Mouse (Mus musculus): Measurements from ENCODE around the gene Slc2a3. TPM values are rescaled to one million over a fixed set of nuclear protein-coding genes. Genes with fewer than 3 reads are reported as not detected.

Slc2a3 gene
- polyA plus RNA-seq, 1 experiment from 2014 or later: 9.6 TPM

GRCm38 (mm10) chr6:122766145-122766968 is 35.1 kb downstream of the Slc2a3 start:
- WGBS: 15% methylated on average over 5 of the region's 5 CpGs
- ATAC-seq (ENCODE audit: low FRiP score, low TSS enrichment): no peak
- Histone ChIP-seq H3K27ac (ENCODE audit: low read length) (no peak overlapping the region), H3K4me3 (ENCODE audit: low read length) (no peak overlapping the region), H3K27me3 (ENCODE audit: insufficient read depth, low read length) (peaks cover 24% of the 10 kb centered on the region), H3K9ac (replicated peaks; ENCODE audit: low read length) (no peak overlapping the region), H3K36me3 (ENCODE audit: insufficient read depth, low read length) (no peaks in the 10 kb centered on the region), H3K4me2 (replicated peaks; ENCODE audit: low read depth, low read length) (no peak overlapping the region), H3K4me1 (ENCODE audit: insufficient read depth, low read length) (peaks cover 17% of the 10 kb centered on the region), H3K9me3 (ENCODE audit: low read length) (no peaks in the 10 kb centered on the region)

GRCm38 (mm10) chr6:122765298-122765956 is 36.0 kb downstream of the Slc2a3 start:
- Histone ChIP-seq H3K4me3 (ENCODE audit: low read length) (peak overlapping the region; percentile 47), H3K4me2 (replicated peaks; ENCODE audit: low read depth, low read length) (peak overlapping the region; percentile 89), H3K9me3 (ENCODE audit: low read length) (no peaks in the 10 kb centered on the region), H3K27ac (ENCODE audit: low read length) (no peak overlapping the region), H3K36me3 (ENCODE audit: insufficient read depth, low read length) (no peaks in the 10 kb centered on the region), H3K4me1 (ENCODE audit: insufficient read depth, low read length) (peaks cover 17% of the 10 kb centered on the region), H3K9ac (replicated peaks; ENCODE audit: low read length) (no peak overlapping the region), H3K27me3 (ENCODE audit: insufficient read depth, low read length) (peaks cover 24% of the 10 kb centered on the region)
- ATAC-seq (ENCODE audit: low FRiP score, low TSS enrichment): no peak
- 6% methylated on average over 9 of the region's 9 CpGs for WGBS

DNA sequence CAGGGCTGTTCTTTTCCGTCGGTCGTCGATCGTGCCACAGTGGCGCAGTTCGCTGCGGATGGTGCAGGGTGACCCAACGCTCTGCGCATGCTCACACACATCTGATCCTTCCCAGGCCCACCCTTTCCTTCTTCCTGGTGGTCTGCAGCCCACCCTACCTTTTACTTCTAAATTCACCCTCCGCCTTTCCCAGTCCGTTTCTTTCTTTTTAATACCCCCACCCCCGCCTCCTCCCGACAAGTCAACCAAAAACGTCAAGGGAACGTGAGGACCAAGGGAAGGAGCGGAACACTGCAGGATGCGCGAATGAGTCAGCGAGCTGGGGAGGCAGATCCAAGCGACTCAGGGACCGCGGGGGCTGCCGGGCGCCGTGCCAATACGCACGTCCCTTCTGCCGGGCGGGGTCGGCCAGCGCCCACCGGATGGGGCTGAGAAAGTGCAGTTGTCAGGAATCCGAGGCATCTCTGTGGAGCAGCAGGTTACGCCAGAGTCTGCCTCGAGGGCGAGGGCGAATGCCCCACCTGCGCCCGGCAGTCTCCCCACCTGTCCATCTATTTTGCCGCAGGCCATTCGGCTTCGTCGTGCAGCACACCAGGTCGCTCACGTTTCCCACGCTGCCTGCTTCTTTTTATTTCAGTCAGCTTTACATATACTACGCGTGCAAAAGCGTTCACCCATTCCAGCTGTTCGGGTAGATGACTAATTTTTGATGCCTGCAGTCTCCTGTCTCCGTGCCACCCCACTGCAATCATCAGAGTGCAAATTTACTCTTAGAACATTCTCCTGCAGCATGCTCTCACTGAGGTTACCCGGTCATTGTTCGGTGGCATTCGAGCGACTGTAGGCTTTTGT is 36.8 kb downstream of the Slc2a3 start:
- ATAC-seq (ENCODE audit: low FRiP score, low TSS enrichment): peak; percentile 67
- Histone ChIP-seq H3K9me3 (ENCODE audit: low read length) (no peaks in the 10 kb centered on the region), H3K27me3 (ENCODE audit: insufficient read depth, low read length) (peaks cover 24% of the 10 kb centered on the region), H3K9ac (replicated peaks; ENCODE audit: low read length) (peak overlapping the region; percentile 45), H3K4me3 (ENCODE audit: low read length) (peak overlapping the region; percentile 47), H3K4me2 (replicated peaks; ENCODE audit: low read depth, low read length) (peak overlapping the region; percentile 89), H3K27ac (ENCODE audit: low read length) (no peak overlapping the region), H3K4me1 (ENCODE audit: insufficient read depth, low read length) (peaks cover 17% of the 10 kb centered on the region), H3K36me3 (ENCODE audit: insufficient read depth, low read length) (no peaks in the 10 kb centered on the region)
- under 1% methylated on average over 56 of the region's 56 CpGs for WGBS

DNA sequence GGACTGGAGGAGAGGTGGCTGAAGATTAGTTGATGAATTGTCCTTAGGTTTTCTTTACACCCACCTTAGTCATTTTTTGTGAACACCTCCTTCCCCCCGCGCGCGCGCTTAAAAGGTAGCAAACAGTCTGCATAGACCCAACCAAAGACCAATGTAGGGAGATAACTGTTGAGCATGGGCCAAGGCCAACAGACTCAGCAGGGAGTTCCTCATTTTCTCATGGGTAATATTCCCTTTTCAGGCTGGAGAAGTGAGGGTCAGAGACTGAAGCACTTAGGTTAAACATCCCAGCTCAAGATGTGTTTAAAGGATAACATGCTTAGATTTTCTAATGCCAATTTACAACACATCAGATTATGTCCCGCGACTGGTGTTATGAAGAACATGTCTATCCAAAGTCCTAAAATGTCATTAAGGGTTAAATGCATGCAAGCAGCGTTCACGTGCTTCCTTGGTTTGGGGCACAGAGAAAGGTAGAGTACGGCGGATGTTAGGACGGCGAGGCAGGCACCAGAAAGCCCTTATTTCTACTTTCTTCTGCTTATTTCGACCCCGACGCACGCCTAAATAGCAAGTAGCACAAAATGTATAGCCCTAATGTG is 37.5 kb downstream of the Slc2a3 start:
- H3K4me1 ChIP-seq (ENCODE audit: insufficient read depth, low read length): peaks cover 17% of the 10 kb centered on the region
- peak overlapping the region; percentile 47 for H3K4me3 ChIP-seq (ENCODE audit: low read length)
- no peaks in the 10 kb centered on the region for H3K9me3 ChIP-seq (ENCODE audit: low read length)
- H3K27me3 ChIP-seq (ENCODE audit: insufficient read depth, low read length): peaks cover 24% of the 10 kb centered on the region
- 30% methylated on average over 17 of the region's 17 CpGs for WGBS
- no peak for ATAC-seq (ENCODE audit: low FRiP score, low TSS enrichment)
- no peak overlapping the region for H3K27ac ChIP-seq (ENCODE audit: low read length)
- H3K4me2 ChIP-seq (replicated peaks; ENCODE audit: low read depth, low read length): peak overlapping the region; percentile 89
- H3K36me3 ChIP-seq (ENCODE audit: insufficient read depth, low read length): no peaks in the 10 kb centered on the region
- peak overlapping the region; percentile 45 for H3K9ac ChIP-seq (replicated peaks; ENCODE audit: low read length)

DNA sequence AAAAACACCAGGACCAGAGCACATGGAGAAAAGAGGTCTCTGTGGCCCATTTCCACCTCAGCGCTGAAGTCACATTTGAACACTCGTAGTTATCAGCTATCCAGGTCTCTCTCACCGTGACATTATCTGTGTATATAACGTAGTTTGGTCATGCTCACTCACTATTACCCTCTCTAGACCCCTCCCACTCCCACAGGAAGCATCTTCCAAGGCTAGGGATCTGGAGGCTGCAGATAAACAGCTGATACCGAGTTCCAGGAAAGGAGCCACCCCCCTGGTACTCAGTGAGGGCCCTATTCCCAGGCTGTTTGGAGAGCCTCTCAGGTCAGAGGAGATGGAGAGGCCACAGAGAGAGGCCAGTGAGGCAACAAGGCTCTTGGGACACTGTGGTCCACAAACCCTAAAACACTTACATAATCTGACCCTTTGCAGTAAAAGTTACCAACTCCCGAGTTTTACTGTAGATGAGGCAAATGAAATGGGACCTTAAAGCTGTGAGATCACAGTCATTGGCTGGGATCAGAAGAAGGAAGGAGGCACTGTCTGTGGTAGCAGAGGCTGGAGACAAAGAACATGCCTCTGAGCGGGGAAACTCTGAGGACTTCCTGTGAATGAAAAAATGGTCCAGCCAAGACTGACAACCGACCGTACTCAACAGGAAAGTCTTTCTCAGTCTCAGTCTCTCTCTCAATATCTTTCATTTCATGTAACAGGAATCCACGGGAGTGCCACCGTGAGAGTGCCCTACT is 38.3 kb downstream of the Slc2a3 start:
- no peak overlapping the region for H3K4me3 ChIP-seq (ENCODE audit: low read length)
- H3K36me3 ChIP-seq (ENCODE audit: insufficient read depth, low read length): no peaks in the 10 kb centered on the region
- no peak overlapping the region for H3K4me2 ChIP-seq (replicated peaks; ENCODE audit: low read depth, low read length)
- peaks cover 17% of the 10 kb centered on the region for H3K4me1 ChIP-seq (ENCODE audit: insufficient read depth, low read length)
- no peak for ATAC-seq (ENCODE audit: low FRiP score, low TSS enrichment)
- no peak overlapping the region for H3K27ac ChIP-seq (ENCODE audit: low read length)
- 69% methylated on average over 11 of the region's 11 CpGs for WGBS
- H3K9ac ChIP-seq (replicated peaks; ENCODE audit: low read length): no peak overlapping the region
- peaks cover 24% of the 10 kb centered on the region for H3K27me3 ChIP-seq (ENCODE audit: insufficient read depth, low read length)
- no peaks in the 10 kb centered on the region for H3K9me3 ChIP-seq (ENCODE audit: low read length)

GRCm38 (mm10) chr6:122762480-122762879 is 39.0 kb downstream of the Slc2a3 start:
- H3K4me3 ChIP-seq (ENCODE audit: low read length): no peak overlapping the region
- H3K4me1 ChIP-seq (ENCODE audit: insufficient read depth, low read length): peaks cover 17% of the 10 kb centered on the region
- no peak overlapping the region for H3K27ac ChIP-seq (ENCODE audit: low read length)
- no peak for ATAC-seq (ENCODE audit: low FRiP score, low TSS enrichment)
- H3K9me3 ChIP-seq (ENCODE audit: low read length): no peaks in the 10 kb centered on the region
- no peak overlapping the region for H3K9ac ChIP-seq (replicated peaks; ENCODE audit: low read length)
- H3K27me3 ChIP-seq (ENCODE audit: insufficient read depth, low read length): peaks cover 24% of the 10 kb centered on the region
- no peaks in the 10 kb centered on the region for H3K36me3 ChIP-seq (ENCODE audit: insufficient read depth, low read length)
- no peak overlapping the region for H3K4me2 ChIP-seq (replicated peaks; ENCODE audit: low read depth, low read length)
- 70% methylated on average over 3 of the region's 3 CpGs for WGBS

- Histone ChIP-seq H3K4me2 (replicated peaks; ENCODE audit: low read depth, low read length) (no peak overlapping the region), H3K9me3 (ENCODE audit: low read length) (no peaks in the 10 kb centered on the region), H3K27ac (ENCODE audit: low read length) (no peak overlapping the region), H3K9ac (replicated peaks; ENCODE audit: low read length) (no peak overlapping the region), H3K27me3 (ENCODE audit: insufficient read depth, low read length) (peaks cover 24% of the 10 kb centered on the region), H3K4me1 (ENCODE audit: insufficient read depth, low read length) (peaks cover 17% of the 10 kb centered on the region), H3K4me3 (ENCODE audit: low read length) (no peak overlapping the region), H3K36me3 (ENCODE audit: insufficient read depth, low read length) (no peaks in the 10 kb centered on the region)
- ATAC-seq (ENCODE audit: low FRiP score, low TSS enrichment): no peak
Measured at GRCm38 (mm10) chr6:122761901-122762300, 39.5 kb downstream of the Slc2a3 start.

DNA sequence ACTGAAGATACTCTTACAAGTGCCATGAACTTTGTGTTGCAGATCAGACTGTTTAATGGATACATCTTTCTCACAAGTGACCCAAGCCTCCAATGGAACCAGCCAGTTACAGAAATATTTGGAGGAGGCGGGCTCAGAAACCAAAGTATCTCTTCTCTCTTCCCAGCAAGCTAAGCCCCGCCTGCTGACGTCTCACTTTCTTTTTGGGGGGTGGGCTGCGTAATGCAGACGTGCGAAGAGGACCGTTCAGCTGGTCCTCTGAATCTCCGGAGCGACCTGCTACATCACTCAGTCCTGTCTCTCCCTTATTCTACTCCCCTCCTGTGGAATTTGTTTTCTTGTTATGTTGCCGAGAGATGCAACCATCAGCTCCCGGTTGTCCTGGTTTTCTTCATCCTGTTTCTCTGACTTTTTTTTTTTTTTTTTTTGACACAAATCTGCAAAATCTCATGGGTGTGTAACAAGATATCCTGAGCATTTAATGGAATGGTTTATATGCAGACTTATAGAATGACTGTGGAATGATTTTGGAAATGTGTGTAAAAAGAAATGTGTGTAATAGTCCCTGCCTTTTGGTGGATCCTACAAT is 40.3 kb downstream of the Slc2a3 start:
- peaks cover 24% of the 10 kb centered on the region for H3K27me3 ChIP-seq (ENCODE audit: insufficient read depth, low read length)
- peak overlapping the region; percentile 45 for H3K4me3 ChIP-seq (ENCODE audit: low read length)
- no peak overlapping the region for H3K27ac ChIP-seq (ENCODE audit: low read length)
- ATAC-seq (ENCODE audit: low FRiP score, low TSS enrichment): peak; percentile 32; the same call in 1 of the 2 replicates
- H3K9ac ChIP-seq (replicated peaks; ENCODE audit: low read length): 0 out of 2 replicates have a peak overlapping the region, but pooled peaks have one; percentile 31
- peaks cover 16% of the 10 kb centered on the region for H3K4me1 ChIP-seq (ENCODE audit: insufficient read depth, low read length)
- peak overlapping the region; percentile 47 for H3K4me2 ChIP-seq (replicated peaks; ENCODE audit: low read depth, low read length)
- no peaks in the 10 kb centered on the region for H3K36me3 ChIP-seq (ENCODE audit: insufficient read depth, low read length)
- 2% methylated on average over 11 of the region's 11 CpGs for WGBS
- no peaks in the 10 kb centered on the region for H3K9me3 ChIP-seq (ENCODE audit: low read length)

Measured in kidney, embryonic 16.5 days (tissue).